Mouse (Mus musculus) gastrocnemius, postnatal 10 days (tissue): Measurements from ENCODE around the gene Zbtb6. TPM values are rescaled to one million over a fixed set of nuclear protein-coding genes. Genes with fewer than 3 reads are reported as not detected.

Experiments used
- total RNA-seq, 2 experiments: library from RNA; stranded (reverse); gene quantifications; 2 replicates each; pipeline ENCODE4 v1.2.3; 2021

Zbtb6 gene
- total RNA-seq, 2 experiments from 2014 or later, result 4.4 to 4.7 TPM

Other genes with a start within 250 kb of the Zbtb6 start
- not detected for gene Olfr366, start 231.6 kb downstream of the Zbtb6 start, total RNA-seq
- not detected for gene Olfr368, start 116.7 kb downstream of the Zbtb6 start, total RNA-seq
- gene Pdcl, start 83.8 kb downstream of the Zbtb6 start, total RNA-seq, result 10 to 100 TPM; 21.6 to 26.2 TPM
- 10 to 100 TPM; 33.2 to 42.5 TPM for gene Rc3h2, start 20.3 kb downstream of the Zbtb6 start, total RNA-seq
- 1 to 10 TPM; 2.5 to 4.4 TPM for gene Zbtb26, start within 50 bp of the Zbtb6 start, total RNA-seq
- gene Rabgap1, start 108 bp upstream of the Zbtb6 start, total RNA-seq, result 10 to 100 TPM; 32.5 to 40.7 TPM
- 1 to 10 TPM; 1.0 to 1.4 TPM for gene Gpr21, start 73.2 kb upstream of the Zbtb6 start, total RNA-seq